Mouse (Mus musculus): ENCODE results near the gene Ak2. TPM values are rescaled to one million over a fixed set of nuclear protein-coding genes. Genes with fewer than 3 reads are reported as not detected.
A peak's percentile ranks its signal among the peaks of the same experiment; 100 is the strongest.

Ak2 gene
- total and polyA plus RNA-seq, 3 experiments = 269 to 363 (median 280) TPM

DNA sequence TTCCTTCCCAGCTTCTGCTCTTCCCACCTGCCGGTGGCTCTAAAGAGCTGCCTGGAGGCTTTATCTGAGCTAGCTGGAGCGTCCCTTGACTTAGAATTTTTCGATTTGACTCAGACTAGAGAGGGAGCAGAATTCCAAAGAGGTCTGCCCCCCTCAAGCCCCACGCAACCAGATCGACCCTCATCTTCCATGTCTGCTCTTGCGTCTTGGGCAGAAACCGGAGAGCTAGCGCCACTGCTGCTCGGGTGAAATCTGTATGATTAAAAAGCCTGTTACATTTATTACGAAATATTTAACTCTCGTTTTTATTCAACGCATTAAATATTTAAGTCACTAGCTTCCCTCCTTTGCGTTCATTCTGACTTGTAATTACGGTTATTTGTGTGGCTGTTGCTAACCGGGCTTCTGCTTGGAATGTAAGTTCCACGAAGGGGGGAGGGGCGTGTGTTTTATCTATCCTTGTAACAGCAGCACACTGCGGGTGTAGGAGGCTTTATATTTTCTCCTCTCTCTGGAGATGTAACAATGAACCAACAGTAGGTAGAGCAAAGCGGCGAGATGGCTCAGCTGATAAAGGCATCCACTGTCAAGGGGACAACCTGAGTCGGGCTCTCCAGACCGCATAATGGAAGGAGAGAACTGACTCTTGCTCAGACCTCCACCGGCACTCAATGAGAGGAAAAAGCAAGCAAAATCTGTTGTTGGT, 57.7 kb downstream of the Ak2 start:
- no peaks in the 10 kb centered on the region for H3K27me3 ChIP-seq (replicated peaks)
- dilution Hi-C loops (cut with MboI; ENCODE audit: extremely low pct_ligation_motif_present, extremely low pct_unique_long_range_greater_than_20kb, low sequenced_read_pairs) (no loop called here), in situ Hi-C loops (cut with MboI; ENCODE audit: low pct_ligation_motif_present, low pct_unique_long_range_greater_than_20kb, low sequenced_read_pairs) (no loop called here)
- no peaks in the 10 kb centered on the region for H3K79me2 ChIP-seq (replicated peaks; ENCODE audit: control insufficient read depth, extremely low read depth, insufficient read depth, poor library complexity, severe bottlenecking)
- H3K36me3 ChIP-seq (replicated peaks in 1 of 2; ENCODE audit: control insufficient read depth in 1 of 2, insufficient read depth in 1 of 2, low read length in 1 of 2) = peaks cover 0 to 5% of the 10 kb centered on the region in 2 experiments
- no peak overlapping the region for H3K27ac ChIP-seq (ENCODE audit: insufficient read depth, low read depth)
- peaks cover 6 to 25% of the 10 kb centered on the region in 2 experiments; a peak in 3 of 4 replicates for H3K4me1 ChIP-seq (ENCODE audit: control insufficient read depth in 1 of 2, insufficient read depth in 2 of 2)
- no peak overlapping the region for H3K4me3 ChIP-seq (replicated peaks in 1 of 3; ENCODE audit: low read depth in 2 of 3, low read length in 2 of 3, poor library complexity in 1 of 3)
- no peaks in the 10 kb centered on the region for H3K9me3 ChIP-seq (replicated peaks; ENCODE audit: low read length)
- TF ChIP-seq MEF2A (IDR thresholded peaks at IDR 0.05; ENCODE audit: borderline replicate concordance, low read depth, low read length) = no peak
- TF ChIP-seq EP300 (IDR thresholded peaks at IDR 0.05; ENCODE audit: low read length) = no peak
- TF ChIP-seq GABPA (IDR thresholded peaks at IDR 0.05; ENCODE audit: insufficient replicate concordance, low read depth, low read length) = no peak
- TF ChIP-seq POLR2A (IDR thresholded peaks at IDR 0.05; ENCODE audit: low read depth, low read length) = no peak
- TF ChIP-seq SMC3 (IDR thresholded peaks at IDR 0.05; ENCODE audit: low read depth, low read length) = no peak
- no peak overlapping the region for H3K4me2 ChIP-seq (ENCODE audit: insufficient read depth, low read depth, poor library complexity, severe bottlenecking)
- no peak overlapping the region for H3K9ac ChIP-seq (ENCODE audit: insufficient read depth, low read depth)
- DNase-seq (ENCODE audit: extremely low read depth) = no peak

DNA sequence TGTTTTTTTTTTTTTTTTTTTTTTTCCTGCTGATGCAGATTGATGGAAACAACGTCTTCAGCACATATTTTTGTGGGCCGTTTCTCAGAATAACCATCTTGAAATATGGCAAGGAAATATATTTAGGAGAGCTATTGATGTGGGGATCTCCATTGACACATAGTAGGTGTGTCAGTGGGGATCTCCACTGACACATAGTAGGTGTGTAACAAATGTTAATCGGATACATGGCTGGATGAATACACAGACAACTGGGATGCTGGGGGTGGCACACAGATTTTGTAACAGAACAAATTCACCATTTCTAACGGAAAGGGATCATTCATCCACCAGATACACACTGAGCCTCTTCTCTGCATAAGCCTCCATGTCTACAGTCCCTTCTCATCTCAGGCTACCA, 58.6 kb downstream of the Ak2 start:
- dilution Hi-C loops (cut with MboI; ENCODE audit: extremely low pct_ligation_motif_present, extremely low pct_unique_long_range_greater_than_20kb, low sequenced_read_pairs) (no loop called here), in situ Hi-C loops (cut with MboI; ENCODE audit: low pct_ligation_motif_present, low pct_unique_long_range_greater_than_20kb, low sequenced_read_pairs) (no loop called here)
- Histone ChIP-seq H3K79me2 (replicated peaks; ENCODE audit: control insufficient read depth, extremely low read depth, insufficient read depth, poor library complexity, severe bottlenecking) (no peaks in the 10 kb centered on the region), H3K4me3 (replicated peaks in 1 of 3; ENCODE audit: low read depth in 2 of 3, low read length in 2 of 3, poor library complexity in 1 of 3) (no peak overlapping the region), H3K9me3 (replicated peaks; ENCODE audit: low read length) (no peaks in the 10 kb centered on the region), H3K27ac (ENCODE audit: insufficient read depth, low read depth) (no peak overlapping the region), H3K27me3 (replicated peaks) (no peaks in the 10 kb centered on the region), H3K4me1 (ENCODE audit: control insufficient read depth in 1 of 2, insufficient read depth in 2 of 2) (peaks cover 6 to 34% of the 10 kb centered on the region in 2 experiments; a peak in 3 of 4 replicates), H3K4me2 (ENCODE audit: insufficient read depth, low read depth, poor library complexity, severe bottlenecking) (no peak overlapping the region), H3K9ac (ENCODE audit: insufficient read depth, low read depth) (no peak overlapping the region), H3K36me3 (replicated peaks in 1 of 2; ENCODE audit: control insufficient read depth in 1 of 2, insufficient read depth in 1 of 2, low read length in 1 of 2) (peaks cover 0 to 7% of the 10 kb centered on the region in 2 experiments)
- peak; percentile 77 for TF ChIP-seq ZKSCAN1 (IDR thresholded peaks at IDR 0.05; ENCODE audit: borderline replicate concordance, low read depth, low read length)
- no peak for TF ChIP-seq ETS1 (conservative IDR thresholded peaks at IDR 0.05; ENCODE audit: low read depth, low read length)
- no peak for TF ChIP-seq RCOR1 (conservative IDR thresholded peaks at IDR 0.05; ENCODE audit: low read depth, low read length)
- no peak for TF ChIP-seq ZMIZ1 (IDR thresholded peaks at IDR 0.05; ENCODE audit: low read depth, low read length)
- no peak for TF ChIP-seq CHD1 (IDR thresholded peaks at IDR 0.05; ENCODE audit: low read depth, low read length)
- TF ChIP-seq JUND (conservative IDR thresholded peaks at IDR 0.05; ENCODE audit: low read depth, low read length) = no peak
- TF ChIP-seq UBTF (IDR thresholded peaks at IDR 0.05; ENCODE audit: low read depth, low read length) = no peak
- TF ChIP-seq NRF1 (IDR thresholded peaks at IDR 0.05; ENCODE audit: low read depth, low read length) = no peak
- DNase-seq (ENCODE audit: extremely low read depth) = no peak

All from CH12.LX (cell line).